Mouse (Mus musculus): Measurements from ENCODE around the gene Abca8a. TPM values are rescaled to one million over a fixed set of nuclear protein-coding genes. Genes with fewer than 3 reads are reported as not detected.
"Not testable (repeated sequence)": the region's sequence is repeated elsewhere in the genome, so short reads cannot be mapped to it uniquely, and the experiment has no call there.

Gene Abca8a
- total RNA-seq, 1 experiment from 2014 or later, result not detected

DNA sequence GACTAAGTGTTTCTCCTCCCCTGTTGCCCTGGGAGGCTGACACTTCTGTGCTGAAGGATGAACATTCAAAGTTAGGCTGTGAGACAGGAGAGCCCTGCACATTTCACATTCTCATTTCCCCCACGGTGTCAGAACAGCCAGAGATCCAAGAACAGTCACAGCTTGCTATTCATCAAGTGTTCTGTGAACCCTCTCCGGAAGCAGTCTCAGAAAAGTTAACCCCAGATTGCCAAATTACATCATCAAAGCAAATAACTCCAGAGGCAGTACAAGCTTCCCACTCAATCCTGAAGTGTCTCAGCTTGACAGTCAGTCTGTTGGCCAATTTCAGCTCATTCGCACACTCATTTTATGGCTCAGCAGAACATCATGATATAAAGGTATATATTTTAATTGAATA is 100.8 kb downstream of the Abca8a start:
- peak in 1 of 2 experiments; percentile 29; a peak in 1 of 4 replicates for ATAC-seq (replicated peaks in 1 of 2; ENCODE audit: insufficient read depth in 1 of 2, low FRiP score in 2 of 2, low TSS enrichment in 1 of 2, low read depth in 1 of 2, poor library complexity in 2 of 2, severe bottlenecking in 2 of 2)

DNA sequence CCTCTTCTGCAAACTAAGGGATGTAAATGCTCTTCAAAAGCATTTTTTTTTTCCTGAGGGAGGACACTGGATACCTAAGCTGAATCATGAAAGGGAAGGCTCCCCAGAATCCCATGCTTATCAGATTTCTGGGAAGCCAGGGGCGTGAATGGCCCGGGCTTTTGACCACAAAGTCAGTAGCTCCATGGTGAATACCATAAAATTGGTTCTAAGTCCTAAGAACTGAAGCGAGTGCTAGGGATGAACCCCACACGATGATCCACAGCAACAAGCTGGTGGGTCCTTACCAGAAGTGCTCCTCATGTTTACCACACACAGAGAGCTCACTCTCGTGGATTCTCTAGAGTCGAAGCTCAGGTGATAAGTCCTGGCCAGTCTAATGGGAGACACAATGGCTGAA is 101.8 kb downstream of the Abca8a start:
- ATAC-seq (replicated peaks in 1 of 2; ENCODE audit: insufficient read depth in 1 of 2, low FRiP score in 2 of 2, low TSS enrichment in 1 of 2, low read depth in 1 of 2, poor library complexity in 2 of 2, severe bottlenecking in 2 of 2), result no peak

DNA sequence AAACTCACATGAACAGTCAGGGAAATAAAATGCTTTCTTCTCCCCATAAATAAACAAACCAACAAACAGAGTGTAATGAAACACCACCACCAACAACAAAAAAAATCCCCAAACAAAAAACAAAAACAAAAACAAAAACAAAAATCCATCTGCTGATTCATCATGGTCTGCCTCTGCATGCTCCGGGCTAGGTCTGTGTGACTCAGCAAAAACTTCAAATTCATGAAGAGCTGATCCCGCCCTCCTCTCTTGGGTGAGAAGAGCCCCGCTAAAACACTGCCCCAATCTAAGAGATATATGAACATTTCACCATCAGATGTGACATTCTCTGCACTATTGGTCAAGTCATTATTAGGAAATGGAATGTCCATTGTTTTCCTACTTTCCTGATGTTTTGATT is 104.5 kb downstream of the Abca8a start:
- ATAC-seq (replicated peaks in 1 of 2; ENCODE audit: insufficient read depth in 1 of 2, low FRiP score in 2 of 2, low TSS enrichment in 1 of 2, low read depth in 1 of 2, poor library complexity in 2 of 2, severe bottlenecking in 2 of 2), result no peak; a peak in 1 of 4 replicates

GRCm38 (mm10) chr11:109990256-109990655 is 105.5 kb downstream of the Abca8a start:
- no peak for ATAC-seq (replicated peaks in 1 of 2; ENCODE audit: insufficient read depth in 1 of 2, low FRiP score in 2 of 2, low TSS enrichment in 1 of 2, low read depth in 1 of 2, poor library complexity in 2 of 2, severe bottlenecking in 2 of 2)

DNA sequence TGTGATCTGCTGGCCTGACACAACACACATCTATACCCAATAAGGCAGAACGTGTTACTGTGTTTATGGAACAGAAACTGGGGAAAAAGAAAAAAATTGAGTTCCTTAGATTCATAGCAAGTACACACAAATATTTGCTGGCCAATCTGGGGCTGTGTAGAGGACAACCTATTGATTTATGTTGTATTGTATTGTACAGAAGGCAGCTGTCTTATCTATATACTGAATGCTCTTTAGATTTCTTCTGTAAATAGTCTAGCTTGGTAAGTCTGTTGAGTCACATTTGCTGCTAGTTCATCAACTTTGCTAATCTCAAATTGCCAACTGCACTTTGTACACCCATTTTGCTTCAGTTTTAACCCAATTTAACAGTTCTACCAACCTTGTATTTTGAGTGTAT is 107.6 kb downstream of the Abca8a start:
- no peak for ATAC-seq (replicated peaks in 1 of 2; ENCODE audit: insufficient read depth in 1 of 2, low FRiP score in 2 of 2, low TSS enrichment in 1 of 2, low read depth in 1 of 2, poor library complexity in 2 of 2, severe bottlenecking in 2 of 2)

GRCm38 (mm10) chr11:109987460-109988072 is 108.2 kb downstream of the Abca8a start:
- ATAC-seq (replicated peaks in 1 of 2; ENCODE audit: insufficient read depth in 1 of 2, low FRiP score in 2 of 2, low TSS enrichment in 1 of 2, low read depth in 1 of 2, poor library complexity in 2 of 2, severe bottlenecking in 2 of 2), result not testable (repeated sequence)

- ATAC-seq (replicated peaks in 1 of 2; ENCODE audit: insufficient read depth in 1 of 2, low FRiP score in 2 of 2, low TSS enrichment in 1 of 2, low read depth in 1 of 2, poor library complexity in 2 of 2, severe bottlenecking in 2 of 2), result no peak
These were observed 113.9 kb downstream of the Abca8a start for GRCm38 (mm10) chr11:109981872-109982271.

Other genes with a start within 250 kb of the Abca8a start
- gene Abca8b, start 100.1 kb downstream of the Abca8a start, total RNA-seq (2017), result not detected in 2 replicates
- 0.20 and 0.94 TPM in 2 replicates for gene Abca9, start 72.2 kb upstream of the Abca8a start, total RNA-seq (2017)
- 0.31 TPM in 1 of 2 replicates, not detected in the other for gene Abca6, start 155.8 kb upstream of the Abca8a start, total RNA-seq (2017)
- 2.3 and 3.5 TPM in 2 replicates for gene Abca5, start 241.7 kb upstream of the Abca8a start, total RNA-seq (2017)